Mouse (Mus musculus) brain, embryonic 14.5 days (tissue): ENCODE results near the gene Rab6a.

Experiments used
- CTCF ChIP-seq: fragments of 200-500 bp; IDR thresholded peaks from 2 replicates; pipeline ENCODE4 v1.5.1; 2012; ENCODE audit warnings: inconsistent platforms, mild to moderate bottlenecking, moderate library complexity, borderline replicate concordance; ENCODE audit not compliant: insufficient read depth, insufficient read length; ENCODE audit errors: extremely low read depth
- POLR2A ChIP-seq: fragments of 200-500 bp; IDR thresholded peaks from 2 replicates; pipeline ENCODE4 v1.6.1; 2012; ENCODE audit warnings: mild to moderate bottlenecking, inconsistent platforms, borderline replicate concordance; ENCODE audit not compliant: poor library complexity, insufficient read depth, insufficient read length, severe bottlenecking; ENCODE audit errors: extremely low read depth

GRCm38 (mm10) chr7:100582727-100583236 is 24.4 kb upstream of the Rab6a start:
- TF ChIP-seq CTCF (no peak), POLR2A (peak; percentile 43; the same call in 1 of the 2 replicates)
